Mouse (Mus musculus) layer of hippocampus, adult 18-20 months (tissue): Measurements from ENCODE around the gene Tfb2m. TPM values are rescaled to one million over a fixed set of nuclear protein-coding genes. Genes with fewer than 3 reads are reported as not detected.

Source experiments
- DNase-seq, 2 experiments: peaks; one replicate each; pipeline ENCODE4 v3.0.0; 2022; ENCODE audit warnings: low spot score in 2 of 2
- total RNA-seq, 2 experiments: library from RNA; stranded (reverse); gene quantifications; 2 replicates each; pipeline ENCODE4 v1.2.3; 2021

Gene Tfb2m
- total RNA-seq, 2 experiments from 2014 or later: 23.3 to 28.7 TPM

DNA sequence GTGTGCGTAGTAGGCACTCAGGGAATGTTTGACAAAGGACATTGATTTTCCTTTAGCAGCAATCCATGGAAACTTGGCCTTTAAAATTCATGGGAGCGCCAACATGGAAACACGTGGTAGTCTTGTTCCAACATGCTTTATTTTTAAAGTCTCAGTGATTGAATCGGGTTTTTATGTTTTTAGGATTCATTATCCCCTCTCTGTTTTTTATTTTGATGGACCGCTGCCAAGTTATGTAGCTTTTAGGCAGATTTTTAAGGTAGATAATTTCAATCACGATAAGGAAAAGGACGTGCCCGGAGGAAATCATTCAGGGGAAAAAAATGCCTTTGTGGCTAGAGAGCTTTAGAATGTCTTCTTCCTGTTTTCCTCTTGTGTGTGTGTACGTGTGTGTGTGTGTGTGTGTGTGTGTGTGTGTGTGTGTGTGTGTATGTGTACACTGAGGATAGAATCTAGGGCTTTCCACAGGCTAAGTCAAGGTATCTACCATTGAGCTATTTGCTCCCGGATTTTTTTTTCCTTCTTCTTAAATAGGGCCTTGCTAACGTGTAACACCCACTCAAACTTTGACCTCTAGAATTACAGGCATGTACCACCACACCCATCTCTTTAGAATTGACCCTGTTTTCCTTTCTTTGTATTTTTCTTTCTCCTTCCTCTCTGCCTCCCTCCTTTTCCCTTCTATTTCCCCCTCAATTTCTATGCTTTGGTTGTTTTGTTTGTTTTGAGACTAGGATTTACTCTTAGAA is 13.6 kb upstream of the Tfb2m start:
- DNase-seq: no peak

GRCm38 (mm10) chr1:179556921-179557320 is 10.9 kb upstream of the Tfb2m start:
- DNase-seq: no peak

DNA sequence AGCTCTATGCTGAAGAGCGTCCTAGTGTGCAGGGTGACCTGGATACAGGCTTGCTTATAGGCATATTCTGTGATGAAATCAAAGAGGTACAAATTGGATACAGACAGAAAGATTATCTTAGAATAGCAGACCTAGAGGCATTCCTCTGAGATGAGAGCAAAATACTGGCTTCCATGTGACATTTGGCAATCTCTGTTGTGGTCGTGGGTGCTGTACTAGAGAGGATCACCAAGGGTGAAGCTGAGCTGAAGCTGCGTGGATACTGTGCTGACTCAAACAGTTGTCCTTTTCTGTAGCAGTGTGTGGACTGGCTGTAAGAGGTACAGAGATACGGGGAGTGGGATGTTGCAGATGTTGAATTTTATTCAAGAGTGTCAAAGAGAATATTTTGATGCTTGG is 7.9 kb upstream of the Tfb2m start:
- DNase-seq: no peak

DNA sequence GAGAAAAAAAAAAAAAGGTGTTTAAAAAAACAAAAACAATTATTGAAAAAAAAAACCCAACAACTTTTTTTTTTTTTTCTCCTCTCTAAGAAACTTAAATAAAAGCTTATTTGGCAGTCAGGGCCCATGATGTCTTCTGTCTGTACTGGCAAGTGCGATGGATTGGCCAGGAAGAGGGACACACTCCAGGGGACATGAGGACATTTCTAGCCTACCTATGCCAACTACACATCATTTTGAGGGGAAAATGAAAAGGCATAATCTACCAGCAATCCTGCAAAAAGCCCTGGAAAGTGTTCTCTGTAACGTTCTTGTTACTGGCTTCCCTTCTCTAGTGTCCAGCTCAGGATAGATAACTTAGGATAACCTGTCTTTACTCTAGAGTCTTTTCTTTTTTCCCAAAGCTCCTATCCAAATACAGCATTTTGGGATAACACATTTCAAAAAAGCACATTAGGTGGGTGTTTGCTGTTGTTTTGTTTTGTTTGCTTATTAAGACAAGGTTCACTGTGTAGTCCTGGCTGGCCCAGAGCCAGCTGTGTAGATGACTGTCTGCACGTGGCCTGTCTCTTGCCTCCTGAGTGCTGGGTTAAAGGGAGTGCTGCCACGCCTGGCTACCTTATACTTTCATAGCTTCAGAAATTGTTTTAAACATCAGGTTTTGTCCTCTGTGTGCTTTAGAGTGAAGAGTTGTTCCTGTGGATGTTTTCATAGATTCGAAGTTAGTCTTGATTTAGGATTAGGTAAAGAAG is 7.3 kb upstream of the Tfb2m start:
- no peak for DNase-seq

- DNase-seq: no peak
Observed at GRCm38 (mm10) chr1:179552751-179553150, 6.7 kb upstream of the Tfb2m start.

GRCm38 (mm10) chr1:179551921-179552320 is 5.9 kb upstream of the Tfb2m start:
- DNase-seq: no peak

DNA sequence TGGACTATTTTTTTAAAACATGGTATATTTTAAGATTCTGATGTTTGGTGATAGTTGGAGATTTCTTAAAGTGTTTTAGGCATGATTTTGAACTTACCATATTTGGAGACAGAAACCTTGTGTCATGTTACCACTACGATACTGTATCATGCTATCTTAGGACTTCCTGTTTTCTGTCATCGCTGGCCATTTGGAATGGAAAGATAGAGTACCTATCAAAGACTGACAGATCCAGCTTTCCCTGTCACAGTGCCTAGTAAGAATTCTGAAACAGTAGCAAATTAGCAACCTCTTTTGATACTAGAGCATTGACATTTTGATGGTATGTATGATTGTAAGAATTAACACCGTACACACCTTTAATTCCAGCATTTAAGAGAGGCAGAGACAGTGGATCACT is 5.3 kb upstream of the Tfb2m start:
- no peak for DNase-seq

DNA sequence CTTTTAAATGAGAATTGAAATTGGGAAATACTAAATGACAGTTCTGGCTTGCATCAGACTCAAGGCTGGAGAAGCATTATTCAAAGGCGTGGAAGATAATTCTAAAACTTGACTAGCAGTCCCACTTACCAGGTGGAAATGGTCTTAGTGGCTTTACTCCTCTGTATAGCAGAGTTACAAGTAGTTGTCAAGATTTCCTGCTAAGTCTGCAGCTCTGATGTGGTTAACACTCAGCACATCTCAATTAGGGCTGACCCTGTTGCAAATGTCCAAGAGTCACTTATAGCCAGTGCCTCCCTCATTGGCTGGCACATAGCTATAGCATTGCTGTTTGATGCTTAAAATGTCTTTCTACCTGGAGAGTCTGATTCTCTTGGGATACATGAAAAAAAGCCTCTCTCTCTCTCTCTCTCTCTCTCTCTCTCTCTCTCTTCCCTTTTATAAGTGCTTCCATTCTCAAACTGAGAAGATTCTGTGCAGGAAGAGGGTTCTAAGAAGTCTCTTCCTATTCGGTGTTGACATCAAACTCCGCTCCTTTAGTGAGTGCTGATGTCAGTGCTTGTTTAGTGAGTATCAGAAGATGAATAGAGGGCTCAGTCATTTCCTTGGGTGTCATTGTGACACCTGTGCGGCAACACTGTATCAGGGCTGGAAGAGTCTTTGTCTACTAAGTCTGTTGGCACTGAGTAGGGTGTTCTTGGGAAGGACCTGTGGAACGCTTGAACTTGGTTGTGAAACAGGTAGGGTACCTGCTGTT is 3.1 kb upstream of the Tfb2m start:
- DNase-seq: no peak

GRCm38 (mm10) chr1:179548220-179548619 is 2.2 kb upstream of the Tfb2m start:
- no peak for DNase-seq

- no peak for DNase-seq
Observed at GRCm38 (mm10) chr1:179547176-179547575, 1.1 kb upstream of the Tfb2m start.

DNA sequence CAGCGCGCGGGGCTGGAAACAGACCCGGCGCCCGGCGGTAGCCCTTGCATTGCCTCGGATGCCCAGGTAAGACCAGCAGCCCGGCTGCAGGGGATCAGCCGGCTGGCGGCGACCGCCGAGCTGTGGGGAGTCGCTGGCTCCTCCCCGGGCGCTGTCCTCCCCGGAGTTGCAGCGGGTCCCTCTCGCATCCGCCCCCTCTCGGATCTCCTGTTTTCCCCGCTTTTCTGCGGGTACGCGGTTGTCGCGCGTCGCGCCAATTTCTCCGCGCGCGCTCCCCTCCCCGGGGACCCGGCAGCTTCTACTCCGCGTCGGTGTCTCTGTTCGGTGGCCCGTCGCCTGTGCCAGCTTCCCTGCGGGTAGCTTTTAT is 467 bp upstream of the Tfb2m start:
- no peak for DNase-seq

- no peak for DNase-seq
Observed at GRCm38 (mm10) chr1:179541502-179541901, 4.6 kb downstream of the Tfb2m start.

GRCm38 (mm10) chr1:179539887-179540286 is 6.2 kb downstream of the Tfb2m start:
- DNase-seq: no peak

GRCm38 (mm10) chr1:179539054-179539453 is 7.0 kb downstream of the Tfb2m start:
- DNase-seq: no peak

DNA sequence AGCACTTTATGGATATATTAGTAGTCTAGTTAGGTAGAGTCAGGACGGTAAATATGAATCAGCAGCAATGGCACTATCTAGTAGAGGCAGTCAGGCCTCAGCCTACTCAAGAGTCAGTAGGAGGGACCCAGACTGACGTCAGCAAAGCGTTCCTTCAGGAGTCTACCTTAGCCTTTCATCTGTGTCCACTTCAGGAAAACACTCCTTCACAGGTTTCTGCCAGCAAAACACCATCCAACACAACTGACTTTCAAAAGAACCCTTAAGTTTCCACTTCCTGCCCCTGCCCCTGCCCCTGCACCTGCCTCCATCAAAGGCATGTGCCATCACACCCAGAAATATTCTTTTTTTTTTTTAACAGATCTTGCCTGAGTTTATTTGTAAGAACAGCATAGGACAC is 26.2 kb downstream of the Tfb2m start:
- DNase-seq: no peak

- DNase-seq: peak; percentile 75 to 91
Observed at GRCm38 (mm10) chr1:179517713-179518465, 28.2 kb downstream of the Tfb2m start, which contains the start of gene Smyd3. TSS of gene Smyd3 (minus strand) at chr1:179518041.

DNA sequence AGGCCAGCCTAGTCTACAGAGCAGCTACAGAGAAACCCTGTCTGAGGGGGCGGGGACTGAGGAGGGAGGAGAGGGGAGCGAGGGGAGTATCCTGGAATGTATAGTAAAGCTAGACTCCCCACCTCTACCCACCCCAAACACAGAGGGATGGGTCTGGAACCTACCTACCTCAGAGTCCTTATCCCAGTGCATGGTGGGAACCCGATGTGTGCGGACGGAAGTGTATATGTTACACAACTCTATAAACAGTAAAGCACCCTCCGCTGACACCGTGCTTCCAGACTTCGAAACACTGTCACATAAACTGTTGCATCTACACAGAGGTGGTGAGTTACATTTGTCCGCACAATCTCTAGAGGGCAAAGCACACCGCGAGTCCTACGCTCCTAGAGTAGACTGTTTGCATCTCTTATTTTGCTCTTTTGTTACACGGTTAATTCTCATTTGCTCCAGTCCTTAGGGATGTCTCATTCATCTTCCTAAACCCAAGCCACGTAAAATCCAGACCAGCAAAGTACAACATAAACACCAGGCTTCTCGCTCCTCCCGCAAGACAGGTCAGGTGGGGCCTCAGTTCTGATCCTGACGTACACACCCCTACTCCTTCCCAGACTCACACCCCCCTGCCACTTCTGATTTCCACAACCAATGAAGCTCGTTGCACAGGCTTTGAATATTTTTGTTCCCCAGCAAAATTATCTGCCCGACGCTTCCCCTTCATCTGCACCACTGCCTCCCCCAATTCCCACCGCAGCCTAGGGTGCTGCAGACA is 28.9 kb downstream of the Tfb2m start:
- DNase-seq: peak in 1 of 2 experiments; percentile 15

GRCm38 (mm10) chr1:179511895-179512294 is 34.2 kb downstream of the Tfb2m start:
- DNase-seq: no peak

DNA sequence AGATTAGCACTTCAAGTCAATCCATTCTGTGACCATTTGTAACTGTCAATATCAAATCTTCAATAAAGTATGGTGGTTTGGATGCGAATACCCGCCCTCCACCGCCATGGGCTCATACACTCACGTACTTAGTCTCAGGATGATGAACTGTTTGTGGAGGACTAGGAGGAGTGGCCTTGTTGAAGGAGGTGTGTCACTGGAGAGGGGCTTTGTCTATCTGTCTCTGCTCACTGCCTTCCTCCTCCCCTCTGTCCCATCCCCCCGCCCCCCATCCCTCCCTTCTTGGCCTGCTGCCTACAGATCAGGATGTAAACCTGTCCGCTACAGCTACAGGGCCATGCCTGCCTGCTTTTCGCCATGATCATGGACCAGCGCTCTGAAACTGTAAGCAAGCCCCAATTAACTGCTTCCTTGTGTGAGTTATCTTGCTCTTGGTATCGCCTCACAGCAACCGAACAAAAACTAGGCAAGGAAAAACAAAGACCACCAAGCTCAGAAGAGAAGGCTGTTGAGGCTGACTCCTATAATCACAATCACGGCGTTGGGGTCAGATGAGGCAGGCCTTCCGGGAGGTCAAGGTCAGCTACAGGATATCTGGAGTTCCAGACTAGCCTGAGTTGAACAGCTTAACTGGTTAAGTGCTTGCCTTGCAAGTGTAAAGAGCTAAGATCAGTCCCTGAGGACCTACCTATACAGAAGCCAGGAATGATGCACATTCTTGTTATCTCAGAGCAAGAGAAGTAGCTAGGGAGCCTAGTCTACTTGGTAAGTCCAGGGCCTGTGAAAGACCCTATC is 35.3 kb downstream of the Tfb2m start:
- DNase-seq: no peak
